Mouse (Mus musculus): Measurements from ENCODE around the gene Slc30a6. TPM values are rescaled to one million over a fixed set of nuclear protein-coding genes. Genes with fewer than 3 reads are reported as not detected.

Slc30a6 gene
- total RNA-seq (2017), result 9.7 to 17.0 TPM (median 10.1 TPM) in 3 replicates

DNA sequence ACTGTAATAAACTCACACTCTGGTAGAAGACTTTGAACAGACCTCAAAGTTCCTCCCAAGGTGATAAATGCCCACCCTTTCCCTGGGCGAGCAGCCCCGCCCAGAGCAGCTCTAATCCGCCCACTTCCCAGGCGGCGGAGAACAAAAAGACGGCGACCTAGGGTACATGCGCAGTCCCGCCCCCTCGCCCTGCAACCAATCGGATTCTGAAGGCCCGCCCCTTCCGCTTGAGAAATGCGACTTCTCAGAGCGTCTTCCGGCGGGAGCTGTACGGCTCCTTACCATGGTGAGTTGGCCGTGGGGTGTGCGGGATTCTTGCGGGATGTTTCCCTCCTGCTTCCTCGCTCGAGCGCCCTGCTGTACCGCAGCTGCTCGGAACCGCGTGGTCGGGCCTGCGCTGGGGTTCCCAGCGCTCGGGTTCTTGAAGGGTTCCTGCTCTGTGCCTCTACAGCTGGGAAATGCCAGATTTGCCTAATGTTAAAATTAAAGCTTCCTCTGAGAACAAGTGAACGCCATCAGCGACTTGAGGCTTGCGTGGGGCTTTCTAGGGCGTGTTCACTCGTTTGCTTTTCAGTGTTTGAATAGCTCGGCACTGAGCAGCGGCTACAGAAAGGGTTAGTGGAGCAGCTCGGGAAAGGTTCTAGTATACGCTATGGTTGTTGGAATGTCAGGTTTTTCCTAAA lies at the start of gene Slc30a6:
Gene Slc30a6 (plus strand): TSS at position 226 of the 683 bp plus-strand sequence.
- peak; percentile 98 for ATAC-seq (replicated peaks; ENCODE audit: insufficient number of reproducible peaks, low FRiP score, low TSS enrichment, poor library complexity, severe bottlenecking)

GRCm38 (mm10) chr17:74363592-74363991 lies 31.8 kb upstream of the Slc30a6 start:
- ATAC-seq (replicated peaks; ENCODE audit: insufficient number of reproducible peaks, low FRiP score, low TSS enrichment, poor library complexity, severe bottlenecking), result no peak

DNA sequence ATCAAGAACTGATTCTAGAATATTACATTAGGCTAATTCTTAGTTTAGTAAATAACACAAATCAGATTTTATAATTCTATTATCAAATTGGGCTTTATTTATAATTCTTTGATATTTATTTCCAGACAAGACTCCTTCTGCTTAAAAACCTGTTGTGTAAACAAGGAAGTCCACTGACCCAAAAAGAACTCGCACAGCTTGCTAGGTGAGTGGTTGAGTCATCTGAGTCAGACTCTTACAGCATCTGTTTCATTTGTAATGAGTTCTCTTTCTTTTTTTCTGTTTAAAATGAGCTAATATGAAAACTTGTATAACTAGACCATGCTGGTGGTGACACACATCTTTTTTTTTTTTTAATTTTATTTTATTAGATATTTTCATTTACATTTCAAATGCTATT lies 18.5 kb upstream of the Slc30a6 start:
- no peak for ATAC-seq (replicated peaks; ENCODE audit: insufficient number of reproducible peaks, low FRiP score, low TSS enrichment, poor library complexity, severe bottlenecking)

DNA sequence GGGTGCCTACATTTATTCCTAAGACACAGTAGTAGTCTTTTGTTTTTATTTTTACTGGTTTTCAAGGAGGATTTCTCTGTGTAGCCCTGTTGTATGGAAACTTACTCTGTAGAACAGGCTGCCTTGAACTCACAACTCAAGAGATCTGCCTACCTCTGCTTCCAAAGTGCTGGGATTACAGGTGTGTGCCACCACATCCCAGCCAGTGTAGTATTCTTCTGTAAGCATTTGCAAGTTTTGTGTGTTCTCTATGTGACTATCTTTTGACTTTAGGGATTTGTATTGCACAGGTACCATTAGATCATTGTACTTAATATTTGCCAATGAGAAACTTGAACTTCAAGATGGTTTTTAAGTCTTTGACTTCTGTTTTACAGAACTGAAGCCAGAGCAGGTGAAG lies 8.8 kb upstream of the Slc30a6 start:
- no peak for ATAC-seq (replicated peaks; ENCODE audit: insufficient number of reproducible peaks, low FRiP score, low TSS enrichment, poor library complexity, severe bottlenecking)

DNA sequence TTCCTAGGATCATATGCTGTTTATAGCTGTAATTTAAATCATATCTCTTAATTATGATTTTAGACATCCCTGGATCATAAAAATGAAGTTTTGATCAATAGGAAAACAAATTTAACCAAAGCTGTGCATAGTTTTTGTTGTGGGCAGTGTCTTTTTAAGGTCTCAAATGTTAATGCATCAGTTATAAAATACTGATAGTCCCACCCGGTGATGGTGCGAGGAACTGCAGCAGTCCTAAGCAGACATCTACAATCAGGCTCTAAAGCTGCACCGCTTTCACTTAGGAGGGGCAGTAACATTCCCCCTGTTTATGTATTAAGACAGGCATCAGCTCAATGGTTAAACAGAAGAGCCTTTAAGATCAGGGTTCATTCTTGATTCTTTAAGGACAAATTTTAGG lies 5.6 kb upstream of the Slc30a6 start:
- no peak for ATAC-seq (replicated peaks; ENCODE audit: insufficient number of reproducible peaks, low FRiP score, low TSS enrichment, poor library complexity, severe bottlenecking)

DNA sequence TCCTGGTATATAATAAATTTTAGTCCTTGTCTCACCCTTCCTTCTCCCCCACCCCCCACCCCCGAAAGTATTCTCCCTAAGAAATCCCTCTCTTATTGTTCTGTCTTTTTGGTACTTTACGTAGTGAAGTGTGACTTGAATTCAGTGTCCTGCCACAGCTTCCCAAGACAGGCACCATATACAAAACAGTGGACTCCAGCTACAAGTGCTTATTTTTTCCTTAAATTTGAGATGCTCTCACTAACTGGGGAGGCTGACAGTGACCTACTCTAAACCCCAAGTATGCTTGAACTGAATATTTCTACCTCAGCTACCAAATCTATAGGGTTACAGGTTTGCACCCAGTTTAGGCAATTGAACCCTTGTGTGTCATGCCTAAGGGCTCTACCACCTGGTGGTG lies 1.0 kb upstream of the Slc30a6 start:
- no peak for ATAC-seq (replicated peaks; ENCODE audit: insufficient number of reproducible peaks, low FRiP score, low TSS enrichment, poor library complexity, severe bottlenecking)

- ATAC-seq (replicated peaks; ENCODE audit: insufficient number of reproducible peaks, low FRiP score, low TSS enrichment, poor library complexity, severe bottlenecking), result 0 out of 2 replicates have a peak, but pooled peaks have one; percentile 34
These were observed 553 bp upstream of the Slc30a6 start for GRCm38 (mm10) chr17:74394855-74395254.

DNA sequence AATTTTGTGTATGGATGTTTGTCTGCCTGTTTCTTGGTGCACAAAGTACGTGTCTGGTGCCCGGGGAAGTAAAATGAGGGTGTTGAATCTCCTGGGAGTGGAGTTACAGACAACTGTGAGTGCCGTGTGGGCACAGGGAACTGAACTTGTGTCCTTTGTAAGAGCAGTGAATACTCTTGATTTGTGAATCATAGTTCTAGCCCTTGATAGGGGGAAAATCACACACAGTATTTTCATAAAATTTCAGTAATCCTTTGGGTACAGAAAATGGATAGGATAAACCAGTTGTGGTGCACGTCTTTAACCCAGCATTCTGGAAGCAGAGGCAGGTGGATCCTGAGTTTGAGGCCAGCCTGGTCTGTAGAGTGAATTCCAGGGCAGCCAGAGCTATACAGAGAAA lies 1.4 kb downstream of the Slc30a6 start:
- ATAC-seq (replicated peaks; ENCODE audit: insufficient number of reproducible peaks, low FRiP score, low TSS enrichment, poor library complexity, severe bottlenecking), result no peak

GRCm38 (mm10) chr17:74397173-74397572 lies 1.8 kb downstream of the Slc30a6 start:
- no peak for ATAC-seq (replicated peaks; ENCODE audit: insufficient number of reproducible peaks, low FRiP score, low TSS enrichment, poor library complexity, severe bottlenecking)

GRCm38 (mm10) chr17:74402486-74403222 lies 7.2 kb downstream of the Slc30a6 start:
- no peak for ATAC-seq (replicated peaks; ENCODE audit: insufficient number of reproducible peaks, low FRiP score, low TSS enrichment, poor library complexity, severe bottlenecking)

GRCm38 (mm10) chr17:74406487-74406886 lies 11.1 kb downstream of the Slc30a6 start:
- ATAC-seq (replicated peaks; ENCODE audit: insufficient number of reproducible peaks, low FRiP score, low TSS enrichment, poor library complexity, severe bottlenecking), result no peak

DNA sequence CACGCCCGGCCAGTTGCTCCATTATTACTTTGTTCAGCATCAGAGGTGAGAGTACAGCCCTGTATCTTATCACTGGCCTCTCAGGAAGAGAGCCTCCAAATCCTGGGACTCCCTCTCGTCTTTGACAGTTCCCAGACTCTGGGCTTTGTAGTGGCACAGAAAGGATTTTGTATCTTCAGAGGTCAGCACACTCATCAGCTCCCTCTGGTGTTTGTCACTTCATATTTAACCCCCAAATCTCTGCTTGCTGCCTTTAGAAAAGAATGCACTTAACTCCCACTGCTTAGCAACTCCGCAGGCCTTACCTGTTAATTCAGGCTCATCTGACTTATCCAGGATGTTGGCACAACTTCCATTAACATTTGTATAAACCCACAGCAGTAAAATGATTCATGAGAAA lies 14.3 kb downstream of the Slc30a6 start:
- ATAC-seq (replicated peaks; ENCODE audit: insufficient number of reproducible peaks, low FRiP score, low TSS enrichment, poor library complexity, severe bottlenecking), result no peak

DNA sequence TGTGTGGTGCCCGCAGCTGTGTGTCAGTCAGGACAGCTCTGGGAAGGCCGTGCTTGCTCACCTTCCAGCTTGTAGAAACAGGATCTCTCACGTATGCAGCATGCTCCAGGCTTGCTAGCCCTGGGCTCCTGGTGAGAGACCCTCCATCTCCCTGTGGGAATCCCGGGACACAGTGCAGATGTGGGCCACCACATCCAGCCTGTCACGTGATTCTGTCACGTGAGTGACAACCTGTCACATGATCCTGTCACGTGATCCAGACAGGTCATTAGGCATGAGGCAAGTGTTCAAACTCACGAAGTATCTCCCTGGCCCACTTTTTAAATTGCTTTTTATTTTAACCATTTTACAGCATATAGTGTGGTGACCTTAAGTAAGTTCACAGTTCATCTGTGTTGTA lies 17.9 kb downstream of the Slc30a6 start:
- no peak for ATAC-seq (replicated peaks; ENCODE audit: insufficient number of reproducible peaks, low FRiP score, low TSS enrichment, poor library complexity, severe bottlenecking)

- 0 out of 2 replicates have a peak, but pooled peaks have one; percentile 17 for ATAC-seq (replicated peaks; ENCODE audit: insufficient number of reproducible peaks, low FRiP score, low TSS enrichment, poor library complexity, severe bottlenecking)
These were observed 19.3 kb downstream of the Slc30a6 start for GRCm38 (mm10) chr17:74414671-74415070.

DNA sequence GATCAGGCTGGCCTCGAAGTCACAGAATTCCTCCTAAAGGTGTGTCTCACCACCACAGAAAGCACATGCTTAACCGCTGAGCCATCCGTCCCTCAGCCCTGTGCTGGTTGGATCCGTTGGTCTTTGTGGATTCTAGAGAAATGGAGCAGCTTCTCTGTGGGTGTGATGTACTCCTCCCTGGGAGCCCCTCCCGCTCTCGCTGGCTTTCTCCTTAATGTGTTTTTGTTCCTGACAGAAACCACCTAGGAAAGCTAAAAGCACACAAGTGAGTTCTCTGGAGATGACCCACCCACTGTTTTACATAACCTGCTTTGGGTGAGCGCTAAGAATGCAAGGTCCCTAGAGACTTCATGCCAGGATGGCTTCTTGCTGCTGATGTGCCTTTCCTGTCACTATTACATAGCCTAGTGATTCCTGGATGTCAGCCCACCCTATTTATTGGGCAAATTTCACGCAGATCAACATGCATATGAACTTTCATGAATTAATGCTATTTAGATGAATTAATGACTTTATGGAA lies 21.5 kb downstream of the Slc30a6 start:
- ATAC-seq (replicated peaks; ENCODE audit: insufficient number of reproducible peaks, low FRiP score, low TSS enrichment, poor library complexity, severe bottlenecking), result no peak

GRCm38 (mm10) chr17:74418171-74418570 lies 22.8 kb downstream of the Slc30a6 start:
- no peak for ATAC-seq (replicated peaks; ENCODE audit: insufficient number of reproducible peaks, low FRiP score, low TSS enrichment, poor library complexity, severe bottlenecking)

DNA sequence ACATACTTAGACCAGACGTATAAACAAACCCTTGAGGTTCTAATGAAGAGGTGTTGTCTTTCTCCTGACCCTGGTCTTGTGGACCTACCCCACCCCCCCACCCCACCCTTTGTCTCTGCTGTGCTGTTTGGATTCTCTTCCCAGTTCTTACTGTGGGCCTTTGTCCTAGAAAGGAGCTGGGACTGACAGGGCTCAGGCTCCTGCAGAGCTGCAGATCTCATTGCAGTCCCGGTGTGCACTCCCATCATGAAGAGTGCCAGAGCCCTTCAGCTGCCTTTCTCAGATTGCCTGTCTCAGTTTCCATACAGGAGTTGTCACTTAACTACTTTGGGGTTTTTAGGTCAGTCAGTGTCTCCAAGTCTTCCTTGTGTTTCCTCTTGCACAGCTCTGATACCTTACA lies 25.2 kb downstream of the Slc30a6 start:
- no peak for ATAC-seq (replicated peaks; ENCODE audit: insufficient number of reproducible peaks, low FRiP score, low TSS enrichment, poor library complexity, severe bottlenecking)

GRCm38 (mm10) chr17:74424401-74425005 lies 29.1 kb downstream of the Slc30a6 start:
- ATAC-seq (replicated peaks; ENCODE audit: insufficient number of reproducible peaks, low FRiP score, low TSS enrichment, poor library complexity, severe bottlenecking), result no peak

- no peak for ATAC-seq (replicated peaks; ENCODE audit: insufficient number of reproducible peaks, low FRiP score, low TSS enrichment, poor library complexity, severe bottlenecking)
These were observed 34.7 kb downstream of the Slc30a6 start for GRCm38 (mm10) chr17:74430074-74430473.

GRCm38 (mm10) chr17:74431481-74431880 lies 36.1 kb downstream of the Slc30a6 start:
- ATAC-seq (replicated peaks; ENCODE audit: insufficient number of reproducible peaks, low FRiP score, low TSS enrichment, poor library complexity, severe bottlenecking), result no peak
